Mouse (Mus musculus) spleen, postnatal 4 days (tissue): ENCODE measurements around the gene Adam11.
"Not testable (repeated sequence)": the region's sequence is repeated elsewhere in the genome, so short reads cannot be mapped to it uniquely, and the experiment has no call there.

Source experiments
- DNase-seq, 2 experiments: peaks; one replicate each; pipeline ENCODE4 v3.0.0; 2022; ENCODE audit warnings: low spot score in 2 of 2

Gene Adam11

DNA sequence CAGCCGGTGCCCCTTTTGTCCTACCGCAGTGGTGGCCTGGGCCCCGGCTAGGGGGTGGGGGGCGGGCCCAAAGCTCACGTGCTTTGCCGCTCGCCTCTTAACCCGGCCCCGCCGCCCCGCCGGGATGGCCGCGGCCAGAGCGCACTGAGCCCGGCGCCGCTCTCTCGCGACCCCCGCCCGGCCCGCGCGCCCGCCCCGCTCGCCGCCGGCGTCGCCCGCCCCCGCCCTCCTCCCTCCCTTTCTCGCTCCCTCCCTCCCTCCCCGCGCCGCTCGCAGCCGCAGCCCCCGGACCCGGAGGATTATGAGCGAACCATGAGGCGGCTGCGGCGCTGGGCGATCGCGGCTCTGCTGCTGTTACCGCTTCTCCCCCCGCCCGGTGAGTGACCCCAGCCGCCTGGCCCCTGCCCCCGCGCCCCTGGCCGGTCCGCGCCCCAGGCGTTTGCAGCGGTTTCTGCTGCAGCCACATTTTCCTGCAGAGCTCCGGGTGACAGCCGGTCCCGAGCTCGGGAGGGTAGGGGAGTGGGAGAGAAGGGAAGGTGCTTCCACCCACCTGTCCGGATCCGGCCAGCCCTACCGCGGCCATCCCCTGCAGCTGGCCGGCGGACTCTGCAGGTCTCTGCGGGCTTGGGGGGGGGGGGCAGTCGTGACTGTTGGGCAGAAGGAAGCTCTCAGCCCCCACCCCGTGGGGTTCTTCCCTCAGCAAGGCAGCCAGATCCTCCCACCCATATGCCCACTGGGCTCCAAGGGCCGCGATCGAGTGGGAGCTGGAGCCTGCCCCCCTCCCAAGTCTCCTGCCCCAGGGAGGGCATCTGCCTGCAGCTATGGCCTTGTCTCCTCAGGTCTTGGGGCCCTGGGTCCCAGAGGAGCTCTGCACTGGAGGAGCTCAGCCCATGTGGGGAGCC, at the start of gene Adam11:
TSS of gene Adam11 (plus strand) at position 131 of the 902 bp plus-strand sequence.
- DNase-seq, result no peak

- no peak for DNase-seq
Observed at GRCm38 (mm10) chr11:102712411-102712810, 48.8 kb upstream of the Adam11 start.

- DNase-seq, result not testable (repeated sequence)
Observed at GRCm38 (mm10) chr11:102714578-102714977, 46.7 kb upstream of the Adam11 start.

- DNase-seq, result no peak
Observed at GRCm38 (mm10) chr11:102716135-102716534, 45.1 kb upstream of the Adam11 start.

DNA sequence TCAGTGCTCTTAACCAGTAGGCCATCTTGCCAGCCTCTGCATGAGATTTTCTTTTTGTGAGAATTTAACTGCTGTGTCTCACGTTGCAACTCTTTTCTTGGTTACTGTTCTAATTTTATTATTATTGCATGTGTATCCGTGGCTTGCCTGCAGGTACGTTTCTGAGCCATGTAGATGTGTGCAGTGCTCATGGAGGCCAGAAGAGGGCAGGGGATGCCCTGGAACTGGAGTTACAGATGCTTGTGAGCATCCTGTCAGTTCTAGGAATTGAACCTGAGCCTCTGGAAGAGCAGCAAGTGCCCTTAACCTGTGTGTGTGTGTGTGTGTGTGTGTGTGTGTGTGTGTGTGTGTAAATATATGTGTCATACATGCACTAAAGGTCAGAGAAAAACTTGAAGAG, 35.7 kb upstream of the Adam11 start:
- DNase-seq, result no peak

- DNase-seq, result no peak
Observed at GRCm38 (mm10) chr11:102728614-102729013, 32.6 kb upstream of the Adam11 start.

- no peak for DNase-seq
Observed at GRCm38 (mm10) chr11:102729835-102730234, 31.4 kb upstream of the Adam11 start.

DNA sequence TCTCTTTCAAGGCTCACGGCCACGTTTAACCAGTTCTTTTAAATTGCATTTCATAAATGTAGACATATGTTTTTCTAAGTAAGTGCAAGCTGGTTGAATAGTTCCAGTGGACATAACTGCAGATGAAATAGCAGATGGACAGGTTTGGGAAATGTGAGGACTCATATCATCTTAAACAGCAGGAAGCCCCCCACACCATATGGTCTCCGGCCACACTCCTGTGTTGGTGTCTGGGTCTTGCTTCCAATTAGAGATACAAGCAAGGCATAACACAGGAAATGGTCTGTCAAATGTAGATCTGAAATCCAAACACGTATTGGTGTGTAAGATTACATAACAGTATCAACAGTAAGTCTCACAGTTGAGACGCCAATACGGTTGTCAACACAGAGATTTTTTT, 29.9 kb upstream of the Adam11 start:
- no peak for DNase-seq

DNA sequence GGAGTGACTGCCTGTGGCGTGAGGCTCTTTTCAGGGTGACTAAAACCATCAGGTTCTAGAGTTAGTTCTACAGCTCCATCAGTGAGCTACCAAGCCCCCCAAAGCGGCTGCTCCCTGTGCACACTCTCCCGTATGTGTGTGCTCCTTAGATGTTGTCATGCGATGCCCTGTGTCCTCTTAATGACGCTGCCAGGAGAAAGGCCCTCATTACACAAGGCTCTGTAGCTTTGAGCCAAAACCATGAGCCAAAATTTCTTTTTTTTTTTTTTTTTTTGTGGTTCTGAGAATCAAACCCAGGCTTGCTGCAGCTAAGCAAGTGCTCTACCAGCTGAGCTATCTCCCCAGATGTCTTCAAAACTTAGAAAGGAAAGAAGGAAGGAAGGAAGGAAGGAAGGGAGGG, 28.1 kb upstream of the Adam11 start:
- no peak for DNase-seq

GRCm38 (mm10) chr11:102734961-102735360, 26.3 kb upstream of the Adam11 start:
- no peak for DNase-seq

DNA sequence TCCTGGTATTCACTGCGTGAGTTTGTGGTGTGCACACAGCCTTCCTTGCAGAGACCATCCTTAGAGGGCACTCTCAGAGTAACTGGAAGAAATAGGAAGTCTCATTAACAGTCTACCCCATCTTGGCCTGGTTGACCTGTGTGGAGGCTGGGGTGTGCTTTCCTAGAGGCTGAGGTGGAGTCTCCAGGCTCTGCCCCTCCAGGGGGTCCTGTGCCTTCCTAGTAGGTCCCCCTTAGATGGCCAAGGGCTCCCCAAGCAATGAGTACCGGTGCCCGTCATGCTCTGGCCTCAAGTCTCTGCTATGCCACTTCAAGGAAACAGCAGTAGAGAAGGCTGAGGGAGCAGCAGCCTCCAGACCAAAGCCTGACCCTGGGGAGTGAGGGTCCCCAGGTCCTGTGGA, 23.2 kb upstream of the Adam11 start:
- DNase-seq, result no peak

- no peak for DNase-seq
Observed at GRCm38 (mm10) chr11:102739278-102739966, 21.8 kb upstream of the Adam11 start.

DNA sequence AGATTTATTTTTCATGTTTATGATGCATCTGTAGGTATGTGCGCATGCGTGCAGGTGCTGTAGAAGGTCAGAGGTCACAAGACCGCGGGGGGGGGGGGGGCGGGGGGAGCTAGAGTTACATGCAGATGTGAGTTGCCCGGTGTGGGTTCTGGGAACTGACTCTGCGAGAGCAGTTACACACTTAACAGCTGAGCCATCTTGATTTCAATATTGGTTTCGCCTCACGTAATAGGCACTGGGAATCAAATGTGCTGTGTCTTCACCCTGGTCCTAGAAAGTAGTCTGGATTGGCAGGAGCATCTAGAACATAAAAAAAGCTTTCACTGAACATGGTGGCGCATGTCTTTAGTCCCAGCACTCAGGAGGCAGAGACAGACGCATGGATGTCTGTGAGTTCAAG, 20.6 kb upstream of the Adam11 start:
- DNase-seq, result no peak

DNA sequence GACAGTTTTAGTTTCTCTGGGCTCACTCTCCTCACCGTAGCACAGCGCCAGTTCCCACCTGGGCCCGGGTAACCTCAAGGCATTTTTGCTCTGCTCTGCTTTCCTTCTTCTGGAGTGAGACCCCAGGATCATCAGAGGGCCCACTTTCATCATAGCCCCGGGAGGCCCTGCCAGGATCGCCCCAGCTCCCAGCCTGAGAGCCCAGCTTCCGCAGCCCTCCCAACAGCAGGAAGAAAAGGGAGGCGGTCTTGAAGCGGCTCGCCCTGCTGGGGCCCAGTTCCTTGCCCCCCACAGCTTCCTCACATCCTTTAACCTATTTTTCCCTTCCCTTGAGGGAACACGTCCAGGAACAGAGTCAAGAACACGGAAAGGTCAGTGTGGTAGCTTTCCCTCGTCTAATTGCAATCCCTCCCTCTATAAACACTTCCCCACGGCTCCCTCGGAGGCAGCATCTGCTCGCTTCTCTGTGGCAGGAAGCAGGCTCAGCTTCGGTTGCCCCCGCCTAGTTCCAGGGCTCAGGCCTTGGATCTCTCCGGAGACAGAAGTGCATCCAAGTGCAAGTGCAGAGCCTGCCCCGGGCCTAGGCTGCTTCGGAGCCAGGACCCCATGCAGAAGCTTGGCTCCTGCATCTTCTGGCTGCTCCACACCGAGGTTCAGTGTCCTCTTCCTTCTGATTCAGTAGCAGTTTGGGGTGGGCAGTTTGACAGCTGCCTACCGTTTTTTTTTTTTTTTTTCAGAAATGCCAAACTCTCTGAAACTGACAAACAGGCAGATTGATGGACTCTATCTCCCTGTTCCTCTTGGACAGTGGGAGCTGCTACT, 19.9 kb upstream of the Adam11 start:
- DNase-seq, result no peak

- DNase-seq, result no peak
Observed at GRCm38 (mm10) chr11:102742066-102742465, 19.2 kb upstream of the Adam11 start.

DNA sequence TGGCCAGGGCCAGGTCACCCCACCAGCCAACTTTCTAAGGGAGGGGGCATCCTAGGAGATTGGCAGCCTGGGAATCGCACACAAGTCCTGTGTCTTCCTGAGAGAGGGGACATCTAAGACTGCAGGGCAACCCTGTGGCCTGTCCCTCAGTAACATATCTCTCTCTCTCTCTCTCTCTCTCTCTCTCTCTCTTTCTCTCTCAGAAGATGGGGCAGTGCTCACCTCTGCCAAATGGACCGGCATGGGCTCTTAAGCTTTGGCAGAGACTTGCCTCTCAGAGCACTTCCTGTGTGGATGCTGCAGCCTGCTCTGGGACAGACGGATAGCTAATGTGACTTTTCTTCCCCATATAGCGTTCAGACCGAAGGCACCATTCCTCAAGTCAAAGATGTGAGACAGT, 18.4 kb upstream of the Adam11 start:
- DNase-seq, result no peak

- DNase-seq, result no peak
Observed at GRCm38 (mm10) chr11:102744746-102745145, 16.5 kb upstream of the Adam11 start.

DNA sequence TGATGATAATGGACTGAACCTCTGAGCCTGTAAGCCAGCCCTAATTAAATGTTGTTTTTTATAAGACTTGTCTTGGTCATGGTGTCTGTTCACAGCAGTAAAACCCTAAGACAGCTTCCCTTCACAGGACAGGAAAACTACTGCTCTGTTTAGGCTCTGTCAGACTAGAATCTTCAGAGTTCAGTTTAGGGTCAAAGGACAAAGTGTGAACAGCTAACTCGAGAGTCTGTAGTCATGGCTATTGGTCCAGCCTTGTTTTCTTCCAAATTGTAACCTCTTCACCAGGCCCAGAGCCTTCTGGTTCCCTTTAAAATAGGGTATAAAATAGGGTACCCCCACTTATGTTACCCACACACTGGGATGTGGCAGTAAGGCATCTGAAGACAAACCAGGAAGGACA, 13.4 kb upstream of the Adam11 start:
- no peak for DNase-seq

DNA sequence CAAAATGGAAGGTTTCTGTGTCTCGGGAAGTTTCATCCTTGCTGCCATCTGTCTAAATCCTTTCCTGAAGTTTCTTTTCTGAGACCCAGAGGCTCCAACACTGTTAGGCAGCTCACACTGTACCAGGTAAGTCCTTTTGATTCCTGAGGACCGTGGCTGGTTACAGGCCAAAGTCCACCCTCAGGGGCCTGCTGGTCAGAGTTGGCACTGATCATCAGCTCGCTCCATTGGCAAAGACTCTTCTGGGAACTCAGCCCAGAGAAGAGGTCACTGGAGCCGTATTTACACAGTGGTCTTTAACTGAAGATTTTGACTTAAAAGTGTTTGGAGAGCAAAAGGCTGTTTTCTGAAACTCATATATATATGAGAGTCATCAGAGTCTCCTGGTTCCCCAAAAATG, 12.9 kb upstream of the Adam11 start:
- DNase-seq, result no peak

GRCm38 (mm10) chr11:102749712-102750111, 11.5 kb upstream of the Adam11 start:
- no peak for DNase-seq

GRCm38 (mm10) chr11:102752896-102753590, 8.2 kb upstream of the Adam11 start:
- peak in 1 of 2 experiments; percentile 64 for DNase-seq
